Mouse (Mus musculus) lung, adult 2 months (tissue): ENCODE measurements at regions not wholly inside any gene's neighbourhood (a gene's known extent, or its start where the extent isn't known, plus 50 kb on each side); places are given as distances from the start of the nearest gene placed in this dataset.

Source experiments
- CTCF ChIP-seq: fragments of 200-500 bp; IDR thresholded peaks from 2 replicates; pipeline ENCODE4 v1.5.1; 2011; ENCODE audit warnings: mild to moderate bottlenecking, low read length, control low read depth; ENCODE audit not compliant: insufficient read depth
- POLR2A ChIP-seq: fragments of 200-500 bp; IDR thresholded peaks from 2 replicates; pipeline ENCODE4 v1.6.1; 2011; ENCODE audit warnings: low read depth, mild to moderate bottlenecking, control low read depth, low read length, borderline replicate concordance; ENCODE audit errors: extremely low read depth

- no peak for TF ChIP-seq CTCF
- no peak for TF ChIP-seq POLR2A
Observed at GRCm38 (mm10) chr7:137570199-137570598, 132.8 kb downstream of the Glrx3 start.
